Mouse (Mus musculus) stomach, postnatal 0 days (tissue): Measurements from ENCODE around the gene Hmcn1.

Source experiments
- CTCF ChIP-seq: IDR thresholded peaks from 2 replicates; pipeline ENCODE4 v1.5.1; 2016; ENCODE audit warnings: antibody characterized with exemption, low read depth, mild to moderate bottlenecking, moderate library complexity
- EP300 ChIP-seq: optimal IDR thresholded peaks from 2 replicates; pipeline ENCODE3; 2016; ENCODE audit warnings: antibody characterized with exemption

DNA sequence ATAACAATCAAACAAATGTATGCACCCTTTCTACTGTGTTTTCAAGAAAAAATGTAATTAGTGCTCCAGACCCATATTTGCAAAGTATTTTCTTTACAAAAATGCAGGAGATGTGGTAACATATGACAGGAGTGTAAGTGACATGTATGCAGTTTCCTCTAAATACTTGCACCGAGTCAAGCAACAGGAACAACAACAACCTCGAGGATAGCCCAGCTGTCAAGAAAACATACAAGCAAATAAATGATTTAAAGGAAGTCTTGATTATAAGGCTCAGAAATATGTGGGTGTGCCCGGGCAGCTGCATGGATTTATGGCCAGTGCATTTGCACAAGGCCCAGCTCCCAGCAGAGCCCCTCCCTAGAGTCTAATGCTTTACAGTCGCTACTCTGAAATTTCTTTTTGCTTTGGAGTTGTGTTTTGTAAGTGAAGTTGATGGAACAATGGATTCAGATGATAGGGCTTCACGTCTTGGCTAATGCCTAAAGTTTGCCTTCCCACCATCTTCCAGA is 99.5 kb downstream of the Hmcn1 start:
- no peak for TF ChIP-seq EP300
- TF ChIP-seq CTCF = no peak
